ENCODE assay signal across 8 mouse cellular contexts in the genomic region with DNA sequence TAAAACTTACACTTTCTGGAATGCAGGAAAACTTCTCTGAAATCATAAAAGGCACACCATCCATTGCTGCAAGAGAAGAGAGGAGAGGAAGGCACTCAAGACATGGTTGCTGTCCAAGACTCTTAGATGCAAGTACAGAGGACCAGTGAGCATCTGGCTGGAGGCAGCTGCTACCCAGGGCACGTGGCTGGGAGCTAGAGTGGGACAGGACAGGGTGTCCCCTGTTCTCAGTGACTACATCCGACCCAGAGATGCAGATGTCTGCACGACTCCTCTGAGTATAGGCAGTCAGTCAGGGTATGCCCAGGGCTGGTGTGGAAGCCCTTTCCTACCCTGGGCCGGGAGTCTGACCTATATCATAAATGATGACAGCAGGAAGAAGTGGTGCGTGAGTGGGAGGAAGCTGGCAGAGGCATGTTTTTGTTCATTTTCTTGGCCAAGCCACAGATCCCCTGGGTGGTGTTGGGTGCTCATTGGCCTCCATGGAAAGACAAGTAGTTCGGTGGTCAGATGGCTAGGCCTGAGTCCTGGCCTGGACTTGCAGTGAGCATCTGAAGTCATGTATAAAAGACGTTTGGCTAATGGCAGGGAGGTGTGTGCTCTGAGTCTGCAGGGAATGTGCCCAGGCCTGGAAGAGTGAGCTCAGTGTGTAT.
DNase-seq lines count a peak whose midpoint lies in the region; ATAC-seq and TF ChIP-seq lines count a peak whose summit lies in the region.

No protein-coding gene starts in this region.

- no peak for TF ChIP-seq CTCF in thymus, adult 2 months (IDR thresholded peaks at IDR 0.05; ENCODE audit: borderline replicate concordance, control insufficient read depth, extremely low read depth, insufficient read depth, low read length, poor library complexity)

- WGBS in thymus, adult 2 months, result 24% methylated on average over 7 of the region's 7 CpGs
- 68% methylated on average over 7 of the region's 7 CpGs for WGBS in hindbrain, embryonic 13.5 days
- WGBS in neural tube, embryonic 15.5 days, result 67% methylated on average over 7 of the region's 7 CpGs

- H3K36me3 ChIP-seq in thymus, adult 2 months (ENCODE audit: control insufficient read depth, insufficient read depth, low read length), result no peaks in the 10 kb centered on the region
- H3K36me3 ChIP-seq in hindbrain, embryonic 13.5 days, result peaks cover 20% of the 10 kb centered on the region
- H3K36me3 ChIP-seq in neural tube, embryonic 15.5 days, result 0 out of 2 replicates have a peak, but pooled peaks cover 10% of the 10 kb centered on the region

- H3K9ac ChIP-seq in hindbrain, embryonic 13.5 days, result no peak overlapping the region
- no peak overlapping the region for H3K9ac ChIP-seq in neural tube, embryonic 15.5 days (replicated peaks)

- H3K4me3 ChIP-seq in thymus, adult 2 months (ENCODE audit: control insufficient read depth, insufficient read depth, low read length), result no peak overlapping the region
- H3K4me3 ChIP-seq in hindbrain, embryonic 13.5 days, result no peak overlapping the region
- H3K4me3 ChIP-seq in neural tube, embryonic 15.5 days (replicated peaks), result no peak overlapping the region

- peaks cover 56% of the 10 kb centered on the region for H3K4me1 ChIP-seq in thymus, adult 2 months (replicated peaks; ENCODE audit: control insufficient read depth, insufficient read depth, low read length)
- peaks cover 81% of the 10 kb centered on the region for H3K4me1 ChIP-seq in hindbrain, embryonic 13.5 days (replicated peaks)
- H3K4me1 ChIP-seq in neural tube, embryonic 15.5 days, result peaks cover 66% of the 10 kb centered on the region

- TF ChIP-seq POLR2A in thymus, adult 2 months (IDR thresholded peaks at IDR 0.05; ENCODE audit: control insufficient read depth, extremely low read depth, insufficient read depth, low read length, poor library complexity), result no peak

- no peaks in the 10 kb centered on the region for H3K9me3 ChIP-seq in hindbrain, embryonic 13.5 days
- no peaks in the 10 kb centered on the region for H3K9me3 ChIP-seq in neural tube, embryonic 15.5 days (replicated peaks)

- intact Hi-C loops in heart, postnatal 25 days (cut with DNase I), result no loop called here
- intact Hi-C loops in left cerebral cortex, postnatal 4 days (cut with DNase I), result no loop called here

- no peak overlapping the region for H3K4me2 ChIP-seq in hindbrain, embryonic 13.5 days
- no peak overlapping the region for H3K4me2 ChIP-seq in neural tube, embryonic 15.5 days

- ATAC-seq in hindbrain, embryonic 13.5 days (ENCODE audit: low FRiP score), result no peak
- no peak for ATAC-seq in neural tube, embryonic 15.5 days (ENCODE audit: low FRiP score)

- DNase-seq in heart, adult 11 months, result peak; percentile 97
- DNase-seq in heart, postnatal 25 days (ENCODE audit: low spot score), result no peak
- no peak for DNase-seq in thymus, adult 2 months
- DNase-seq in thymus, postnatal 25 days, result no peak
- DNase-seq in adrenal gland, postnatal 25 days, result no peak
- no peak for DNase-seq in left cerebral cortex, postnatal 4 days

- no peaks in the 10 kb centered on the region for H3K27me3 ChIP-seq in thymus, adult 2 months (ENCODE audit: control insufficient read depth, insufficient read depth, low read length)
- H3K27me3 ChIP-seq in hindbrain, embryonic 13.5 days, result no peaks in the 10 kb centered on the region
- no peaks in the 10 kb centered on the region for H3K27me3 ChIP-seq in neural tube, embryonic 15.5 days (replicated peaks)

- peak overlapping the region; percentile 75 for H3K27ac ChIP-seq in thymus, adult 2 months (ENCODE audit: control insufficient read depth, insufficient read depth, low read length)
- H3K27ac ChIP-seq in hindbrain, embryonic 13.5 days, result peak overlapping the region; percentile 77; the same call in 1 of the 2 replicates
- H3K27ac ChIP-seq in neural tube, embryonic 15.5 days (replicated peaks), result peak overlapping the region; percentile 82
